In genomic region chr15:79107966-79108365, GRCm38 (mm10) we compare ENCODE assay signal across 8 mouse cellular contexts. TPM values are rescaled to one million over a fixed set of nuclear protein-coding genes. Genes with fewer than 3 reads are reported as not detected.
DNase-seq lines count a peak whose midpoint lies in the region; ATAC-seq and TF ChIP-seq lines count a peak whose summit lies in the region.

No protein-coding gene starts in this region.

- whole genome bisulfite sequencing in heart, adult 2 months = 43% methylated on average over 7 of the region's 7 CpGs
- 27% methylated on average over 7 of the region's 7 CpGs for WGBS in forebrain, embryonic 11.5 days
- whole genome bisulfite sequencing in liver, embryonic 13.5 days (ENCODE audit: insufficient replicate concordance) = 35% methylated on average over 7 of the region's 7 CpGs

- H3K9me3 ChIP-seq in E14TG2a.4 (ENCODE audit: low read length) = no peaks in the 10 kb centered on the region
- H3K9me3 ChIP-seq in forebrain, embryonic 11.5 days (ENCODE audit: control insufficient read depth, low read length) = no peaks in the 10 kb centered on the region
- H3K9me3 ChIP-seq in liver, embryonic 13.5 days (replicated peaks) = no peaks in the 10 kb centered on the region

- peaks cover 8% of the 10 kb centered on the region for H3K4me1 ChIP-seq in heart, adult 2 months (ENCODE audit: control insufficient read depth, insufficient read depth, low read length)
- peaks cover 40% of the 10 kb centered on the region for H3K4me1 ChIP-seq in E14TG2a.4 (replicated peaks; ENCODE audit: low read depth, low read length)
- H3K4me1 ChIP-seq in forebrain, embryonic 11.5 days (replicated peaks; ENCODE audit: control insufficient read depth, insufficient read depth, low read length) = peaks cover 9% of the 10 kb centered on the region; the same call in 1 of the 2 replicates
- H3K4me1 ChIP-seq in liver, embryonic 13.5 days (replicated peaks) = peaks cover 53% of the 10 kb centered on the region

- intact Hi-C loops in heart, adult 2 months (cut with DNase I) = loop anchor here (1.0 kb wide), 1 partner anchor 33 kb away; the partner anchor contains the start of gene Eif3l

- no peak for TF ChIP-seq CTCF in heart, adult 2 months (IDR thresholded peaks at IDR 0.05)
- no peak for TF ChIP-seq CTCF in E14TG2a.4 (conservative IDR thresholded peaks at IDR 0.05; ENCODE audit: low read length)

- peak overlapping the region; percentile 100; the same call in 1 of the 2 replicates for H3K9ac ChIP-seq in heart, adult 2 months (ENCODE audit: low read depth, low read length)
- H3K9ac ChIP-seq in forebrain, embryonic 11.5 days (ENCODE audit: low read length) = peak overlapping the region; percentile 8; the same call in 1 of the 2 replicates
- peak overlapping the region; percentile 88 for H3K9ac ChIP-seq in liver, embryonic 13.5 days

- no peak for DNase-seq in heart, adult 2 months
- DNase-seq in heart, postnatal 4 days = no peak
- DNase-seq in forebrain, embryonic 11.5 days (ENCODE audit: low spot score) = no peak
- no peak for DNase-seq in liver, embryonic 13.5 days
- no peak for DNase-seq in cerebellum, adult 11-12 months
- DNase-seq in thymus, postnatal 10 days (ENCODE audit: low spot score in 2 of 2) = no peak
- DNase-seq in cerebellum, adult 8-10 months = no peak

- TF ChIP-seq POLR2A in heart, adult 2 months (IDR thresholded peaks at IDR 0.05; ENCODE audit: insufficient read depth, low read depth, low read length) = no peak

- no peak for TF ChIP-seq EP300 in heart, adult 2 months (IDR thresholded peaks at IDR 0.05; ENCODE audit: insufficient read depth, low read depth, low read length)

- H3K79me2 ChIP-seq in heart, adult 2 months (replicated peaks; ENCODE audit: control insufficient read depth, insufficient read depth, low read length) = peaks cover 7% of the 10 kb centered on the region

- peak overlapping the region; percentile 96; the same call in 1 of the 2 replicates for H3K4me2 ChIP-seq in forebrain, embryonic 11.5 days (ENCODE audit: low read depth, low read length, severe bottlenecking)
- peak overlapping the region; percentile 99 for H3K4me2 ChIP-seq in liver, embryonic 13.5 days

- peak overlapping the region; percentile 97 for H3K27ac ChIP-seq in heart, adult 2 months
- no peak overlapping the region for H3K27ac ChIP-seq in forebrain, embryonic 11.5 days (ENCODE audit: low read depth, low read length)
- H3K27ac ChIP-seq in liver, embryonic 13.5 days = peak overlapping the region; percentile 50; the same call in 1 of the 2 replicates

- H3K4me3 ChIP-seq in heart, adult 2 months = peak overlapping the region; percentile 94; the same call in 1 of the 2 replicates
- peak overlapping the region; percentile 92 for H3K4me3 ChIP-seq in E14TG2a.4 (replicated peaks; ENCODE audit: low read length)
- no peak overlapping the region for H3K4me3 ChIP-seq in forebrain, embryonic 11.5 days (ENCODE audit: low read depth, low read length)
- H3K4me3 ChIP-seq in liver, embryonic 13.5 days (replicated peaks) = peak overlapping the region; percentile 77; the same call in 1 of the 2 replicates

- no peaks in the 10 kb centered on the region for H3K36me3 ChIP-seq in heart, adult 2 months (ENCODE audit: control insufficient read depth, insufficient read depth, low read length)
- H3K36me3 ChIP-seq in E14TG2a.4 (ENCODE audit: insufficient read depth, low read length) = no peaks in the 10 kb centered on the region
- H3K36me3 ChIP-seq in forebrain, embryonic 11.5 days (ENCODE audit: control insufficient read depth, insufficient read depth, low read length) = no peaks in the 10 kb centered on the region
- H3K36me3 ChIP-seq in liver, embryonic 13.5 days = no peaks in the 10 kb centered on the region

- no peak for ATAC-seq in forebrain, embryonic 11.5 days (replicated peaks; ENCODE audit: low FRiP score)
- ATAC-seq in liver, embryonic 13.5 days (ENCODE audit: low read depth) = no peak

- no peaks in the 10 kb centered on the region for H3K27me3 ChIP-seq in heart, adult 2 months (ENCODE audit: control insufficient read depth, insufficient read depth, low read length)
- H3K27me3 ChIP-seq in E14TG2a.4 (ENCODE audit: insufficient read depth, low read length) = peaks cover 47% of the 10 kb centered on the region
- peaks cover 3% of the 10 kb centered on the region for H3K27me3 ChIP-seq in forebrain, embryonic 11.5 days (ENCODE audit: control insufficient read depth, insufficient read depth, low read length)
- peaks cover 14% of the 10 kb centered on the region for H3K27me3 ChIP-seq in liver, embryonic 13.5 days

RNA-seq across cellular contexts. Expression of gene Micall1, which starts 0.7 kb away (rescaled TPM):
- 10 to 100 TPM; 43.0 to 45.7 TPM for total RNA-seq in heart, adult 2 months (2021)
- 39.3 and 58.7 TPM in 2 replicates for polyA plus RNA-seq in heart, adult 2 months (2012; rRNA removed)
- 100 to 1,000 TPM in 1 of 2 experiments, 10 to 100 TPM in 1; 92.8 to 101 TPM for total RNA-seq in heart, postnatal 4 days (2021)
- polyA plus RNA-seq in forebrain, embryonic 11.5 days (2014; fragmentation: Nextera tagmentation; extraction: Ambion mirVana) = 6.3 and 7.6 TPM in 2 replicates
- 1.0 and 1.2 TPM in 2 replicates for polyA plus RNA-seq in liver, embryonic 13.5 days (2015; fragmentation: Nextera tagmentation; extraction: Ambion mirVana)

RNA-seq across cellular contexts. Expression of gene Polr2f, which starts 32.8 kb away (rescaled TPM):
- 100 to 1,000 TPM; 126 to 145 TPM for total RNA-seq in heart, adult 2 months (2021)
- 48.6 and 50.9 TPM in 2 replicates for polyA plus RNA-seq in heart, adult 2 months (2012; rRNA removed)
- 100 to 1,000 TPM; 126 to 139 TPM for total RNA-seq in heart, postnatal 4 days (2021)
- polyA plus RNA-seq in forebrain, embryonic 11.5 days (2014; fragmentation: Nextera tagmentation; extraction: Ambion mirVana) = 378 and 386 TPM in 2 replicates
- 233 and 235 TPM in 2 replicates for polyA plus RNA-seq in liver, embryonic 13.5 days (2015; fragmentation: Nextera tagmentation; extraction: Ambion mirVana)

RNA-seq across cellular contexts. Expression of gene Eif3l, which starts 33.0 kb away (rescaled TPM):
- 10 to 100 TPM; 63.9 to 69.2 TPM for total RNA-seq in heart, adult 2 months (2021)
- polyA plus RNA-seq in heart, adult 2 months (2012; rRNA removed) = 90.3 and 116 TPM in 2 replicates
- 100 to 1,000 TPM; 103 to 109 TPM for total RNA-seq in heart, postnatal 4 days (2021)
- polyA plus RNA-seq in forebrain, embryonic 11.5 days (2014; fragmentation: Nextera tagmentation; extraction: Ambion mirVana) = 245 and 254 TPM in 2 replicates
- 171 and 185 TPM in 2 replicates for polyA plus RNA-seq in liver, embryonic 13.5 days (2015; fragmentation: Nextera tagmentation; extraction: Ambion mirVana)

RNA-seq across cellular contexts. Expression of gene 1700088E04Rik, which starts 33.1 kb away (rescaled TPM):
- 1 to 10 TPM; 1.8 to 2.6 TPM for total RNA-seq in heart, adult 2 months (2021)
- polyA plus RNA-seq in heart, adult 2 months (2012; rRNA removed) = 2.8 and 3.8 TPM in 2 replicates
- 1 to 10 TPM; 1.2 to 2.1 TPM for total RNA-seq in heart, postnatal 4 days (2021)
- polyA plus RNA-seq in forebrain, embryonic 11.5 days (2014; fragmentation: Nextera tagmentation; extraction: Ambion mirVana) = 9.3 and 10.6 TPM in 2 replicates
- polyA plus RNA-seq in liver, embryonic 13.5 days (2015; fragmentation: Nextera tagmentation; extraction: Ambion mirVana) = 0.61 and 0.74 TPM in 2 replicates

RNA-seq across cellular contexts. Expression of gene Ankrd54, which starts 45.3 kb away (rescaled TPM):
- 1 to 10 TPM; 5.5 to 8.5 TPM for total RNA-seq in heart, adult 2 months (2021)
- 12.2 and 14.2 TPM in 2 replicates for polyA plus RNA-seq in heart, adult 2 months (2012; rRNA removed)
- total RNA-seq in heart, postnatal 4 days (2021) = 10 to 100 TPM; 11.8 to 12.7 TPM
- polyA plus RNA-seq in forebrain, embryonic 11.5 days (2014; fragmentation: Nextera tagmentation; extraction: Ambion mirVana) = 61.6 and 67.1 TPM in 2 replicates
- 47.9 and 49.6 TPM in 2 replicates for polyA plus RNA-seq in liver, embryonic 13.5 days (2015; fragmentation: Nextera tagmentation; extraction: Ambion mirVana)

Comparison
In these comparisons a context has a peak if more than half of its experiments do, and no peak if none do; other contexts are left out.
1. H3K9ac ChIP-seq: peak in every context shown above with its lines; median percentile 100 in heart, adult 2 months; 88 in liver, embryonic 13.5 days; 8 in forebrain, embryonic 11.5 days.